Mouse (Mus musculus) cerebellum, postnatal 14 days (tissue): Measurements from ENCODE around the gene Fbxw2.
"Not testable (repeated sequence)": the region's sequence is repeated elsewhere in the genome, so short reads cannot be mapped to it uniquely, and the experiment has no call there.

Experiments used
- DNase-seq, 2 experiments: peaks; one replicate each; pipeline ENCODE4 v3.0.0; 2021; ENCODE audit warnings: mixed read lengths in 2 of 2

The Fbxw2 gene

DNA sequence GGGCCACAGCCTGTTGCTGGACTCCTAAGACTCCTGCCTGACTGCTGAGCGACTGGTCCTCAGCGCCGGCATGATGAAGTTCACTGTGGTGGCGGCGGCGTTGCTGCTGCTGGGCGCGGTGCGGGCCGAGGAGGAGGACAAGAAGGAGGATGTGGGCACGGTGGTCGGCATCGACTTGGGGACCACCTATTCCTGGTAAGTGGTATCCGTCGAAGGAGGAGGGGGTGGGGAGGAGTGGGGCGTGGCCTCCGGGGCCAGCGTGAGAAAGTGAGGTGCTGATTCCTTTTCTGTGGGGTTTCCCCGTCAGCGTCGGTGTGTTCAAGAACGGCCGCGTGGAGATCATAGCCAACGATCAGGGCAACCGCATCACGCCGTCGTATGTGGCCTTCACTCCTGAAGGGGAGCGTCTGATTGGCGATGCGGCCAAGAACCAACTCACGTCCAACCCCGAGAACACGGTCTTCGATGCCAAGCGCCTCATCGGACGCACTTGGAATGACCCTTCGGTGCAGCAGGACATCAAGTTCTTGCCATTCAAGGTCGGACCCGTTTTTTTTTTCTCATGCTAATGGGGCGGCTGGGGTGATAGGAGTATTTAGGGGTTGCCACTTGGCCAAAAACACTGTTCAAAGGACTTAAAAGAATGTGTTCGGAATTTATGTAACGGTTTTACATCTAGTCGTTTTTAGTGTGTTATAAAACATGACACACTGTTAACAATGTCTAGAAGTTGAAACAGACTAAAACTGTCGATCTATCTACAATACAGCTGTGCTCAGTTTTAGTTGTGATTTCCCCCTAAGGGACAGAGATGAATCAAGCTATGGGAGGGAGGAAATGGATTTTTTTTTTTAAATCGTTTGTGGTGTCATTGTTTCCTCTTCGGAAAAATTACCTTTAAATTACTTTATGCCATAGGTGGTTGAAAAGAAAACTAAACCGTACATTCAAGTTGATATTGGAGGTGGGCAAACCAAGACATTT lies 53.6 kb downstream of the Fbxw2 start:
- no peak for DNase-seq

DNA sequence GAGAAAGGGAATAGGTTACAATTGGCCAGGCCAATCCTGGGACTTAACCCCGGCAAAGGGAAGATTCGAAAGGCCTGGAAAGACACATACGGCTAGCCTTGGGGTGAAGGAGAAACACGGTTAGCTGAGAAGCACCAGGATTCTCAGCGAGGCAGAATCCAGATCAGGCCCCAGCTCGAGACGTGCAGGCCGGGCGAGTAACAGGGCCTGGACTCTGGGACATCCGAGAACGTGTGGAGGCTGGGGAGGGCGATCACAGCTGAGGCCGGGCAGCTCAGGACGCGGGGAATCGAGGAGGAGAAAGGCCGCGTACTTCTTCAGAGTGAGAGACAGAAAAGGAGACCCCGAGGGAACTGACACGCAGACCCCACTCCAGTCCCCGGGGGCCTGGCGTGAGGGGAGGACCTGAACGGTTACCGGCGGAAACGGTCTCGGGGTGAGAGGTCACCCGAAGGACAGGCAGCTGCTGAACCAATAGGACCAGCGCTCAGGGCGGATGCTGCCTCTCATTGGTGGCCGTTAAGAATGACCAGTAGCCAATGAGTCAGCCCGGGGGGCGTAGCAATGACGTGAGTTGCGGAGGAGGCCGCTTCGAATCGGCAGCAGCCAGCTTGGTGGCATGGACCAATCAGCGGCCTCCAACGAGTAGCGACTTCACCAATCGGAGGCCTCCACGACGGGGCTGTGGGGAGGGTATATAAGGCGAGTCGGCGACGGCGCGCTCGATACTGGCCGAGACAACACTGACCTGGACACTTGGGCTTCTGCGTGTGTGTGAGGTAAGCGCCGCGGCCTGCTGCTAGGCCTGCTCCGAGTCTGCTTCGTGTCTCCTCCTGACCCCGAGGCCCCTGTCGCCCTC lies 54.5 kb downstream of the Fbxw2 start, which contains the start of gene Hspa5:
Hspa5 (plus strand) TSS at position 603 of the 859 bp plus-strand sequence.
- peak; percentile 97 to 98 for DNase-seq

- no peak for DNase-seq
Measured at GRCm38 (mm10) chr2:34770951-34771350, 55.2 kb downstream of the Fbxw2 start.

GRCm38 (mm10) chr2:34770049-34770448 lies 56.1 kb downstream of the Fbxw2 start:
- DNase-seq, result no peak

- DNase-seq, result no peak
Measured at GRCm38 (mm10) chr2:34764801-34765200, 61.3 kb downstream of the Fbxw2 start.

GRCm38 (mm10) chr2:34762872-34763271 lies 63.2 kb downstream of the Fbxw2 start:
- DNase-seq, result no peak

DNA sequence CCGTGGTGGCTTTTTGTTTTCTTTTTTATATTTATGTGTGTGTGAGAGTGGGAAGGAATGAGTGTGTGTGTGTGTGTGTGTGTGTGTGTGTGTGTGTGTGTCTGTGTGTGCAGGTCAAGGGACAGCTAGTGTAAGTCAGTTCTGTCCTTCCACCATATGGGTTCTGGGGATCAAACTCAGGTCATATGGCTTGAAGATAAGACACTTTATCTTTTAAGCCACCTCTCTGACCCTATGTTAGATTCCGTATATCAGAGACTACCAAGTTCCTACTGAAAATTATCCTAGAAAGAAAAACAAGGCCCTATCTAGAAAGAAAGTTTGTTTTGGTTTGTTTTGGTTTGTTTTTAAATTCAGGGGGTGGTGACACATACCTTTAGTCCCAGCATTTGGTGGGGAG lies 63.9 kb downstream of the Fbxw2 start:
- DNase-seq, result no peak

GRCm38 (mm10) chr2:34761272-34761671 lies 64.8 kb downstream of the Fbxw2 start:
- DNase-seq, result not testable (repeated sequence)

DNA sequence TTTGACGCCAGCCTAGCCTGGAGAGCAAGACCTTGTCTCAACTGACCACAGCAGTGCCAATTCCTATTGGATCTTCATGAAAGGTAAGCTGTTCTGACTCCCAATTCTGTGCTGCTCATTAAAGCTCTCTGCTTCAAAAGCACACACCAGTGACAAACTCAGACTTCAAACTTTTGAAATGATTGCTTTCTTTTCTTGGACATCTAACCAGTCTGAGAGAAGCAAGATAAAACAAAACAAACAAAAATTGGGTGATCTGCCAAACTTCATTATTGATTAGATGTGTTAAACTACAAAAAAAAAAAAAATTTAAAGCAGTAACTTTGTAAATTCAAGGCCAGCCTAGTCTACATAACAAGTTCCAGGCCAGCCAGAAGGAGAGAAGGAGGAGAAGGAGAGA lies 68.8 kb downstream of the Fbxw2 start:
- no peak for DNase-seq

GRCm38 (mm10) chr2:34754551-34755358 lies 71.4 kb downstream of the Fbxw2 start, which contains the start of gene Gapvd1:
Gene Gapvd1, minus strand, starts transcription at chr2:34755232.
- DNase-seq, result peak; percentile 30 to 34
